In the genomic region with DNA sequence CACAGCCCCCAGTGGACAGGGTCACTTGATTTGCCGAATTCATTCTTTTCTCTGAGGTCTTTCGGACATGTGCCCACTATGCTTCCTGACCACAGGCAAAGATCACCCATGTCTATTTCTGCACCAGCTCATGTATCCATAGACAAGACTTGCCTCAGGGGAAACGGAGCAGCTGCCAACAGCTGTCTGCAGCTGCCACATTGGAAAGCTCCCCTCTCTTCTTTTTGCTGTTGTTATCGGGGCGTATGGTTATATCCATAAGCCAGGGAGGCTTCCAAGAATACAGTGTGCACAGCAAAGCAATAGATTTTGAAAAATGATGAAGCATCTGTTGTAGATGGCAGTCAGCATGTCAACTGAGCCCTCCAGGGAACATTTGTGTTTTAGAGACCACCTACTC, we compare ENCODE assay signal across 22 mouse cellular contexts.
A peak's percentile ranks its signal among the peaks of the same experiment; 100 is the strongest.
DNase-seq lines count a peak whose midpoint lies in the region; ATAC-seq and TF ChIP-seq lines count a peak whose summit lies in the region.
"Had no signal": no experiment of that assay in that cellular context is flagged by ENCODE, and none has a peak within 500 bp of the region (broad histone marks: within the 10 kb centered on the region; RNA-seq: fewer than 3 reads in every experiment).

No protein-coding gene starts in this region.

- no peak for TF ChIP-seq CTCF in lung, embryonic 14.5 days (IDR thresholded peaks at IDR 0.05; ENCODE audit: low read depth)
- no peak for TF ChIP-seq CTCF in layer of hippocampus, adult 2 months (conservative IDR thresholded peaks at IDR 0.05)

- no peaks in the 10 kb centered on the region for H3K36me3 ChIP-seq in heart, embryonic 11.5 days (ENCODE audit: control insufficient read depth, insufficient read depth, low read length)
- H3K36me3 ChIP-seq in lung, embryonic 14.5 days (ENCODE audit: insufficient read depth): no peaks in the 10 kb centered on the region
- H3K36me3 ChIP-seq: heart, embryonic 15.5 days; hindbrain, embryonic 12.5 days; liver, embryonic 13.5 days; midbrain, embryonic 15.5 days; neural tube, embryonic 12.5 days had no signal

- ATAC-seq in heart, embryonic 11.5 days (replicated peaks; ENCODE audit: insufficient number of reproducible peaks, low FRiP score, low TSS enrichment): no peak
- peak; percentile 80 for ATAC-seq in lung, embryonic 14.5 days (ENCODE audit: insufficient read depth)
- ATAC-seq: forebrain, embryonic 13.5 days; midbrain, embryonic 15.5 days had no signal

- DNase-seq in heart, adult 18-20 months: peak; percentile 23 to 32
- peak; percentile 77 for DNase-seq in lung, embryonic 14.5 days
- DNase-seq in lung, postnatal 25 days (ENCODE audit: low spot score): no peak
- DNase-seq in lung, postnatal 14 days: peak; percentile 7
- no peak for DNase-seq in adrenal gland, postnatal 25 days
- DNase-seq in layer of hippocampus, adult 2 months (ENCODE audit: low spot score in 2 of 2): no peak
- DNase-seq: adrenal gland, postnatal 14 days; cerebellum, adult 8-10 months; gastrocnemius, postnatal 36 days; kidney, adult 11 months; kidney, postnatal 25 days; liver, embryonic 13.5 days; right cerebral cortex, postnatal 25 days; thymus, postnatal 36 days had no signal

- H3K9me3 ChIP-seq in heart, embryonic 11.5 days (replicated peaks; ENCODE audit: control insufficient read depth, low read length): no peaks in the 10 kb centered on the region
- no peaks in the 10 kb centered on the region for H3K9me3 ChIP-seq in lung, embryonic 14.5 days (ENCODE audit: low read depth, low read length)
- H3K9me3 ChIP-seq: forebrain, embryonic 13.5 days; heart, embryonic 15.5 days; hindbrain, embryonic 12.5 days; liver, embryonic 13.5 days; midbrain, embryonic 15.5 days; neural tube, embryonic 12.5 days had no signal

- no peak overlapping the region for H3K27ac ChIP-seq in heart, embryonic 11.5 days (ENCODE audit: low read depth, low read length)
- no peak overlapping the region for H3K27ac ChIP-seq in lung, embryonic 14.5 days (ENCODE audit: low read depth)
- H3K27ac ChIP-seq in layer of hippocampus, adult 2 months: no peak overlapping the region
- H3K27ac ChIP-seq: forebrain, embryonic 13.5 days; heart, embryonic 15.5 days; hindbrain, embryonic 12.5 days; left cerebral cortex, adult 2 months; liver, embryonic 13.5 days; macrophage; midbrain, embryonic 15.5 days; neural tube, embryonic 12.5 days had no signal

- no peak overlapping the region for H3K4me2 ChIP-seq in heart, embryonic 11.5 days
- no peak overlapping the region for H3K4me2 ChIP-seq in lung, embryonic 14.5 days
- H3K4me2 ChIP-seq: forebrain, embryonic 13.5 days; heart, embryonic 15.5 days; hindbrain, embryonic 12.5 days; liver, embryonic 13.5 days; midbrain, embryonic 15.5 days; neural tube, embryonic 12.5 days had no signal

- no peak overlapping the region for H3K4me3 ChIP-seq in heart, embryonic 11.5 days (ENCODE audit: low read depth, low read length)
- H3K4me3 ChIP-seq in lung, embryonic 14.5 days (ENCODE audit: low read depth, low read length): no peak overlapping the region
- no peak overlapping the region for H3K4me3 ChIP-seq in layer of hippocampus, adult 2 months
- H3K4me3 ChIP-seq: forebrain, embryonic 13.5 days; heart, embryonic 15.5 days; hindbrain, embryonic 12.5 days; left cerebral cortex, adult 2 months; liver, embryonic 13.5 days; midbrain, embryonic 15.5 days; neural tube, embryonic 12.5 days had no signal

- 87% methylated on average over 5 of the region's 5 CpGs for WGBS in heart, embryonic 11.5 days (ENCODE audit: insufficient replicate concordance)
- WGBS in lung, embryonic 14.5 days: 70% methylated on average over 5 of the region's 5 CpGs

- no peak overlapping the region for H3K9ac ChIP-seq in heart, embryonic 11.5 days (ENCODE audit: low read depth, low read length)
- H3K9ac ChIP-seq in lung, embryonic 14.5 days: no peak overlapping the region
- H3K9ac ChIP-seq: forebrain, embryonic 13.5 days; heart, embryonic 15.5 days; hindbrain, embryonic 12.5 days; liver, embryonic 13.5 days; midbrain, embryonic 15.5 days; neural tube, embryonic 12.5 days had no signal

- no peaks in the 10 kb centered on the region for H3K4me1 ChIP-seq in heart, embryonic 11.5 days (ENCODE audit: control insufficient read depth, insufficient read depth, low read length)
- no peaks in the 10 kb centered on the region for H3K4me1 ChIP-seq in lung, embryonic 14.5 days (ENCODE audit: insufficient read depth)
- H3K4me1 ChIP-seq: forebrain, embryonic 13.5 days; heart, embryonic 15.5 days; hindbrain, embryonic 12.5 days; liver, embryonic 13.5 days; midbrain, embryonic 15.5 days; neural tube, embryonic 12.5 days had no signal

- H3K27me3 ChIP-seq in heart, embryonic 11.5 days (ENCODE audit: control insufficient read depth, insufficient read depth, low read length): no peaks in the 10 kb centered on the region
- H3K27me3 ChIP-seq in lung, embryonic 14.5 days (ENCODE audit: insufficient read depth, low read length): no peaks in the 10 kb centered on the region
- H3K27me3 ChIP-seq: forebrain, embryonic 13.5 days; heart, embryonic 15.5 days; hindbrain, embryonic 12.5 days; liver, embryonic 13.5 days; midbrain, embryonic 15.5 days; neural tube, embryonic 12.5 days had no signal

Comparison
In these comparisons a context has a peak if more than half of its experiments do, and no peak if none do; other contexts are left out.
1. DNase-seq: peak in heart, adult 18-20 months (2 of 2), lung, embryonic 14.5 days (single experiment) and lung, postnatal 14 days (single experiment); none in lung, postnatal 25 days (single experiment), adrenal gland, postnatal 25 days (single experiment) and layer of hippocampus, adult 2 months (0 of 2).